Comparison of ENCODE assay signal across 8 mouse cellular contexts in genomic region chr5:4496132-4496906, GRCm38 (mm10).
A peak's percentile ranks its signal among the peaks of the same experiment; 100 is the strongest.
DNase-seq lines count a peak whose midpoint lies in the region; ATAC-seq and TF ChIP-seq lines count a peak whose summit lies in the region.

No protein-coding gene starts in this region.

- intact Hi-C loops in heart, postnatal 25 days (cut with DNase I), result loop anchor here (10.0 kb wide), 1 partner anchor 258 kb away; the partner anchor contains the start of gene Fzd1

- POLR2A ChIA-PET in Patski (lab: Charles Lee), result interaction anchor here (1.2 kb wide), 1 partner anchor 10 kb away, joined by 3 read pairs; no protein-coding TSS in a partner anchor

- WGBS in forebrain, embryonic 16.5 days, result 6% methylated on average over 20 of the region's 20 CpGs
- 18% methylated on average over 20 of the region's 20 CpGs for WGBS in midbrain, embryonic 10.5 days

- H3K9ac ChIP-seq in forebrain, embryonic 16.5 days (replicated peaks; ENCODE audit: low read depth, low read length), result no peak overlapping the region

- peak; percentile 72 for DNase-seq in Patski (ENCODE audit: low read depth, low spot score)
- peak; percentile 19 for DNase-seq in heart, postnatal 25 days (ENCODE audit: low spot score)
- DNase-seq in layer of hippocampus, postnatal 10 days (ENCODE audit: low spot score in 2 of 2), result peak; percentile 41 to 54
- no peak for DNase-seq in midbrain, embryonic 10.5 days (ENCODE audit: low spot score)
- DNase-seq in testis, postnatal 10 days (ENCODE audit: low spot score), result peak; percentile 54
- no peak for DNase-seq in yolk sac, embryonic 10.5 days (ENCODE audit: low spot score)

- H3K4me2 ChIP-seq in forebrain, embryonic 16.5 days (ENCODE audit: low read length), result peak overlapping the region; percentile 38

- H3K27me3 ChIP-seq in Patski, result no peaks in the 10 kb centered on the region
- H3K27me3 ChIP-seq in forebrain, embryonic 16.5 days (replicated peaks; ENCODE audit: control insufficient read depth, insufficient read depth, low read length), result no peaks in the 10 kb centered on the region
- H3K27me3 ChIP-seq in midbrain, embryonic 10.5 days (ENCODE audit: low read depth, poor library complexity, severe bottlenecking), result peaks cover 26% of the 10 kb centered on the region

- no peaks in the 10 kb centered on the region for H3K9me3 ChIP-seq in forebrain, embryonic 16.5 days (ENCODE audit: control insufficient read depth, low read length)
- H3K9me3 ChIP-seq in midbrain, embryonic 10.5 days (replicated peaks), result no peaks in the 10 kb centered on the region

- CTCF ChIA-PET in Patski (lab: Charles Lee), result interaction anchor here (0.8 to 2.9 kb wide), 5 partner anchors 9 to 421 kb away, joined by 3 to 14 read pairs (median 3); no protein-coding TSS in a partner anchor

- H3K4me1 ChIP-seq in forebrain, embryonic 16.5 days (replicated peaks; ENCODE audit: control insufficient read depth, insufficient read depth, low read length), result peaks cover 9% of the 10 kb centered on the region
- peaks cover 43% of the 10 kb centered on the region for H3K4me1 ChIP-seq in midbrain, embryonic 10.5 days

- no peak overlapping the region for H3K4me3 ChIP-seq in forebrain, embryonic 16.5 days (replicated peaks; ENCODE audit: low read length)
- peak overlapping the region; percentile 14 for H3K4me3 ChIP-seq in midbrain, embryonic 10.5 days

- ATAC-seq in Patski, result peak; percentile 98
- ATAC-seq in cerebellum, adult (ENCODE audit: insufficient number of reproducible peaks, low FRiP score, low TSS enrichment), result peak; percentile 95
- ATAC-seq in forebrain, embryonic 16.5 days, result peak; percentile 89

- in situ Hi-C loops in Patski (cut with MboI; ENCODE audit: low pct_unique_long_range_greater_than_20kb), result no loop called here

- no peak overlapping the region for H3K27ac ChIP-seq in forebrain, embryonic 16.5 days (ENCODE audit: low read length)
- peak overlapping the region; percentile 64 for H3K27ac ChIP-seq in midbrain, embryonic 10.5 days (replicated peaks)

- H3K36me3 ChIP-seq in forebrain, embryonic 16.5 days (ENCODE audit: control insufficient read depth, insufficient read depth), result no peaks in the 10 kb centered on the region
- H3K36me3 ChIP-seq in midbrain, embryonic 10.5 days, result no peaks in the 10 kb centered on the region

- TF ChIP-seq CTCF in Patski (IDR thresholded peaks at IDR 0.05), result no peak

Comparison
In these comparisons a context has a peak if more than half of its experiments do, and no peak if none do; other contexts are left out.
1. DNase-seq: peak in Patski (single experiment), heart, postnatal 25 days (single experiment), layer of hippocampus, postnatal 10 days (2 of 2) and testis, postnatal 10 days (single experiment); none in midbrain, embryonic 10.5 days (single experiment) and yolk sac, embryonic 10.5 days (single experiment).
2. Peak in every context shown above with its lines, with median percentiles within 50 percentile points of each other: ATAC-seq.